Mouse (Mus musculus) neural tube, embryonic 14.5 days (tissue): ENCODE measurements at regions not wholly inside any gene's neighbourhood (a gene's known extent, or its start where the extent isn't known, plus 50 kb on each side); places are given as distances from the start of the nearest gene placed in this dataset.

ENCODE experiments used
- ATAC-seq: fragments of 200-750 bp; cut with Nextera tagmentation; 2 replicates; pipeline ENCODE4 v1.8.0; 2017; ENCODE audit warnings: low read depth, mild to moderate bottlenecking, moderate TSS enrichment, moderate library complexity
- H3K27ac ChIP-seq: fragments of 300-500 bp; sonication (generic); 2 replicates; pipeline ENCODE4 v1.5.1; 2014; ENCODE audit warnings: low read depth, mild to moderate bottlenecking, control low read depth, low read length, moderate library complexity, mixed read lengths
- H3K27me3 ChIP-seq: fragments of 300-500 bp; sonication (generic); 2 replicates; pipeline ENCODE4 v1.6.1; 2014; ENCODE audit warnings: low read length; ENCODE audit not compliant: control insufficient read depth, insufficient read depth
- H3K36me3 ChIP-seq: fragments of 300-500 bp; sonication (generic); 2 replicates; pipeline ENCODE4 v1.6.1; 2014; ENCODE audit warnings: low read length, mixed read lengths; ENCODE audit not compliant: control insufficient read depth, insufficient read depth
- H3K4me1 ChIP-seq: fragments of 300-500 bp; sonication (generic); 2 replicates; pipeline ENCODE4 v1.6.1; 2014; ENCODE audit warnings: low read length; ENCODE audit not compliant: control insufficient read depth, insufficient read depth
- H3K4me2 ChIP-seq: fragments of 300-500 bp; sonication (generic); 2 replicates; pipeline ENCODE4 v1.6.1; 2014; ENCODE audit warnings: mild to moderate bottlenecking, low read depth, low read length, control low read depth
- H3K4me3 ChIP-seq: fragments of 300-500 bp; sonication (generic); 2 replicates; pipeline ENCODE4 v1.5.1; 2014; ENCODE audit warnings: low read depth, low read length, control low read depth, mixed read lengths
- H3K9ac ChIP-seq: fragments of 300-500 bp; sonication (generic); replicated peaks from 2 replicates; pipeline ENCODE4 v1.6.1; 2014; ENCODE audit warnings: low read depth, mild to moderate bottlenecking, control low read depth, low read length, mixed read lengths
- H3K9me3 ChIP-seq: fragments of 300-500 bp; sonication (generic); 2 replicates; pipeline ENCODE4 v1.6.1; 2016; ENCODE audit warnings: low read length; ENCODE audit not compliant: control insufficient read depth
- WGBS: fragments of 180-500 bp; shearing (Covaris S2); extraction: QIAGEN DNeasy Blood & Tissue Kit; methylation state at CpG from one replicate; pipeline ENCODE4 v1.1.7; 2014; 5-methylcytosine and 5-hydroxymethylcytosine counted together

DNA sequence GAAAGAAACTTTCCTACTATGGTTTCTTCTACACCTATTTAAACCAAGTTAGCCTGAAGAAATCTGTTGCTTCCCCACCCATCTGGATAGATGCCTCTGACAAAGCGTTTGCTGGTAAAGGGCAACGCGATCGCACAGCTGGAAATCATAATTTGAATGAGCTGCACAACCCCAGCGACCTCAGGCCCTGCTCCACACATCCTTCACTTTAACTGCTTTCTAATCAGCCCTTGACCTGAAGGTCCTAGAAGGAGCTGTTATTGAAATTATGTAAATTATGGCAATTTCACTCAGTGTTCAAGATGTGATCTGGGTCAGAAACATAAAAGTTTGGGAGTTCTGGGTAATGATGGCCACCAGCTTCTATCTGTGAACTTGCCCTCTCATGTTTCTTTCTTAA is 201.5 kb upstream of the Mctp2 start:
- Histone ChIP-seq H3K4me1 (no peaks in the 10 kb centered on the region), H3K9ac (no peak overlapping the region), H3K4me2 (no peak overlapping the region), H3K36me3 (no peaks in the 10 kb centered on the region), H3K9me3 (no peaks in the 10 kb centered on the region), H3K27ac (no peak overlapping the region), H3K27me3 (no peaks in the 10 kb centered on the region), H3K4me3 (no peak overlapping the region)
- WGBS, result 35% methylated on average over 5 of the region's 5 CpGs
- no peak for ATAC-seq

DNA sequence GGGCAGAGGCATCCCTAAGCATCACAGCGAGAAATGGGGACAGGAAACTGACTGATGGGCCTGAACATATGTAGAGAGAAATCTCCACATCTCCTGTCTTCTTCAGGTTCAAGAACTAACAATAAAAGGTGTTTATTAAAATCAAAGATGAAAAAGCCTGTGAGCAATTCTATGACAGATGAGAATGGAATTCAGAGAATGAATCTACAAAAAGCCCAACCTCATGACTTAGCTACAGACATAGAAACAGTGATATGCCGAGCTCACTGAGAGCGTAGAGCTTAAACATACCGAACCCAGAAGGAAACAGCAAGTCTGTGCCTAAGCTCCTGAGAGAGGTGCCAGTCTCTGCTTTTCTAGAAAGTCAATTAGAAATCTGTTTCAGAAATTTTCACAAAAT is 203.7 kb upstream of the Mctp2 start:
- H3K27ac ChIP-seq, result no peak overlapping the region
- no peaks in the 10 kb centered on the region for H3K36me3 ChIP-seq
- H3K4me1 ChIP-seq, result no peaks in the 10 kb centered on the region
- ATAC-seq, result no peak
- no peak overlapping the region for H3K4me3 ChIP-seq
- 97% methylated on average over 4 of the region's 4 CpGs for WGBS
- H3K4me2 ChIP-seq, result no peak overlapping the region
- H3K9ac ChIP-seq, result no peak overlapping the region
- H3K9me3 ChIP-seq, result no peaks in the 10 kb centered on the region
- no peaks in the 10 kb centered on the region for H3K27me3 ChIP-seq

DNA sequence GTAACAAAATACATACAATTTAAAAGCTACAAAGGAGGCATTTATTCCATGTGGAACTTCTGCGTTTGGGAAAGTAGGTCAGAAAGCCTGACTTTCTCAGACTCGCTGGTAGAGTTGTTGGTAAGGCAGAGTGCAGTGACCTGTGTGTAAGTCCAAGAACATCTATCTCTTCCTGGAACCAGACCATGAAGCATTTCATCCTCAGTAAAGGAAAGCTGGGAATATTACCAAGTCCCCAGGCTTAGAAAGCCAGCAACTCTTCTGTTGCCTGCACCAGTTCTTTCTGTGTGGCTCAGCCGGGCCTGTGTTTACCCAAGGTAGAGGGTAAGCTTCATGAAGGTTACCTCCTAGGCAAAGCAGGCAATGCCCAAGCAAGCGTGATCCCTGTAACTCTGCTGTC is 207.0 kb upstream of the Mctp2 start:
- no peak for ATAC-seq
- Histone ChIP-seq H3K27ac (no peak overlapping the region), H3K4me1 (no peaks in the 10 kb centered on the region), H3K4me3 (no peak overlapping the region), H3K4me2 (no peak overlapping the region), H3K9me3 (no peaks in the 10 kb centered on the region), H3K27me3 (no peaks in the 10 kb centered on the region), H3K36me3 (no peaks in the 10 kb centered on the region), H3K9ac (no peak overlapping the region)
- 94% methylated on average over 4 of the region's 4 CpGs for WGBS

DNA sequence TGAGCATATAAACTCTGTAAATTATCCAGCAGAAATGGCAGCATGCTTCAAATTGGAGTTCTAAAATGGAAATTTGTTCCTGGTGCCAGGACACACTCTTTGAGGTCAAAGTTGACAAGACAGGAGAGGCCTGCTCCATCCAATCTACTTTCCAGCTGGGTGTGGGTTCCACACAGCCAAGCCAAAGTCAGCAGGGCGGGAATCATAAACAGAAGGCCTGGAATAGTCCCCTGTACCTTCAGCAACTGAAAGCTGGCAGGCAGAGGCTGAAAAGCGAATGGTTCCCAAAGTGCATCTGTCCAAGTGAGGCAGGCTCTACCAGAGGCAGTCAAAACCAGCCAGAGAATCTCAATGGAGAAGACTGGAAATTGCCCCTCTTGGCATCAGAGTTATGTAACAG is 208.4 kb upstream of the Mctp2 start:
- Histone ChIP-seq H3K4me2 (no peak overlapping the region), H3K9me3 (no peaks in the 10 kb centered on the region), H3K4me1 (no peaks in the 10 kb centered on the region), H3K9ac (no peak overlapping the region), H3K4me3 (no peak overlapping the region), H3K36me3 (no peaks in the 10 kb centered on the region), H3K27me3 (no peaks in the 10 kb centered on the region), H3K27ac (no peak overlapping the region)
- ATAC-seq, result no peak
- WGBS, result 86% methylated on average over 2 of the region's 2 CpGs

DNA sequence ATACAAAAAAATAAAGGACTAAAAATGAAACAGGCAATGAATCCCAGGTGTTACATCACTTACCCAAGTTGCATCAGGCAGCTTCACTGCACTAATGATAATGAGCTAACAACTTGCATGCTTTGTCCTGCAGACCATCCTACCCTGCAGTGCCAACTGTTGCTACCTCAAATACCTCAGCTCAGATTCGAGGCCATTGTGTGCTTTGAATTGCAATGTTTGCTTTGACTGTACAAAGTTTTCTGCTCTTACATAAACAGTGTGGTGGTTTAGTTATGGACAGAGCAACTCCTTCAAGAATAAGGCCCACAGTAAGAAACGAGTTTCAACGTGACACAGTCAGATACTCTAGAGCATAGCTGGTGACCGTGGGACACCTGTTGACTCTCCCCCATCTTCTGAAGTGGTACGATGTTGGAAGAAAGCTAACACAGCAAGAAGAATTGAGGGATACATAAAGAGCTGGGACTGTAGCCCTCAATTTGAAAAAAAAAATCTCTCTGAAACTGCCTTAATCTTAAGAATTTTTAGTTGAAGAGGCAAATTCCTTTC is 212.1 kb upstream of the Mctp2 start:
- no peak for ATAC-seq
- WGBS, result 61% methylated on average over 5 of the region's 5 CpGs

DNA sequence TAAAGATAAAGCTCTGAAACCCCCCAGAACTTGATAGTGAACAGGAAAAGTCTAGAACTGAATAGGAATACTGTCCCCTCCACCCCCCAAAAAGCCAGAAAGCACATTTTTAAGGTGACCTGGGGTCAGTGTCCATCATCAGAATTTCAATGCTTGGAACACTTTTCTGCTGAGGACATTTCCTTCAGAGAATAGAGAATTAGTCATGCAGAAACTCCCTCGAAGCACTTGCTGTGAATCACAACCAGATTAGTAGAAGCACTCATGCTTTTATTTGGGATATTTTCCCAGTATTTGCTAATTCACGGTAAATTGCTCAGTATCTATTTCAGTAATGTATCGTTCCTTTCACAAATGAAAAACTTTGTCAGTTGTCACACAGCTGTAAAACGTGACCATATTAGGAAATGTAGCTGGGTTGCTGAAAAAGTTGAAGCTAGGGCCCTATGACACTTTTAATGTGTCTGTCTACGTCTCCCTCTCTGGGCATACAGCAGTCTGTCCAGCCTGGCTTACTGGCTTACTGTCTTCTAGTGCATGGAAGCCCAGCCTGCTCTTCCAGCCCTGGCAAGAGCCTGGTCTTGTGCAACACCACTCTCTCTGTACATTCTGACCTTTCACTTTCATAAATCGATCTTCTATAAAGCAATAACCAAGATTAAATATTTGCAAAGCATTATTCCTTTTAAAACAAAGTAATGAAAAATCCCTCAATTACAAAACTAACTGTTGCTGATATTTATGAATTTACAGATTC is 213.1 kb upstream of the Mctp2 start:
- ATAC-seq, result no peak
- H3K9ac ChIP-seq, result no peak overlapping the region
- no peaks in the 10 kb centered on the region for H3K9me3 ChIP-seq
- H3K27ac ChIP-seq, result no peak overlapping the region
- no peaks in the 10 kb centered on the region for H3K36me3 ChIP-seq
- no peaks in the 10 kb centered on the region for H3K27me3 ChIP-seq
- 43% methylated on average over 6 of the region's 6 CpGs for WGBS
- H3K4me3 ChIP-seq, result no peak overlapping the region
- H3K4me2 ChIP-seq, result no peak overlapping the region
- H3K4me1 ChIP-seq, result no peaks in the 10 kb centered on the region

More for the DNA sequence above, 212.1 kb upstream of the Mctp2 start:
- H3K36me3 ChIP-seq, result no peaks in the 10 kb centered on the region
- no peak overlapping the region for H3K9ac ChIP-seq
- no peaks in the 10 kb centered on the region for H3K4me1 ChIP-seq
- H3K9me3 ChIP-seq, result no peaks in the 10 kb centered on the region
- H3K4me2 ChIP-seq, result no peak overlapping the region
- no peaks in the 10 kb centered on the region for H3K27me3 ChIP-seq
- H3K4me3 ChIP-seq, result no peak overlapping the region
- no peak overlapping the region for H3K27ac ChIP-seq

DNA sequence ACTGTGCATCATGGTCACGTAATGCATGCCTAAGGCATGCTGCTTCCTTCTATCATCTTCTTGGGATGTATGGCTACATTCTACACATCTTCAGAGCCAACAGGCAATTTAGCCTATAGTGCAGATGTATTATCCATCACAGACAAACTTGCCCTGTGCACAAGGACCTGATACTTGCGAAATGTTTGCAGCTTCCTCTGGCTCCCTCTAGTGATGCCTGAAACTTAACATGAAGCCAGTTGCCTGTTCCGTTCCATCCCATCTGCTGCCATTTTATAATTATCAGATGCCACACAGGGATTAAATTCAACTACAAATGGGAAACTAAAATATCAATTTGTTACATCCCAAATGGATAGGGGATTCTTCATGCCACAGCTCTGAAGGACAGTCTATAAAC is 222.5 kb upstream of the Mctp2 start:
- no peaks in the 10 kb centered on the region for H3K4me1 ChIP-seq
- 87% methylated on average over 3 of the region's 3 CpGs for WGBS
- ATAC-seq, result no peak
- no peaks in the 10 kb centered on the region for H3K27me3 ChIP-seq
- no peak overlapping the region for H3K4me2 ChIP-seq
- no peaks in the 10 kb centered on the region for H3K9me3 ChIP-seq
- no peak overlapping the region for H3K9ac ChIP-seq
- no peak overlapping the region for H3K4me3 ChIP-seq
- no peaks in the 10 kb centered on the region for H3K36me3 ChIP-seq
- no peak overlapping the region for H3K27ac ChIP-seq

DNA sequence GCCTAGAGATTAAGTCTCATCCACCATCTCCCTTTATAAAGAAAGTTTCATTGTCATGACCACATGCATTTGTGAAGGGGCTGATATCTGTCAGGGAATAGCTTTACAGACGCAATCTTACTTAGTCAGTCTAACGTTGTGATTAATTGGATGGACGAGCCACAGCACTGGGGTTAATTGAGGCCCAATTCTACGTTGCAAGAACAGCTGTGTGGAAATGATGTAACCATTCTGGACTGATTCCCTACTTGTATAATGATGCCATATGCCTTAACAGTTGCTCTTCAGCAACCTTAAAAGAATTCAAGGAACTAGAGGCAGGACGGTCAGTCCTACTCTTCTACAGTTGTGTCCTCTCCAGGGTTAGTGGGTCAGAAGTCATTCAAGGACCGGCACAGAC is 231.9 kb upstream of the Mctp2 start:
- H3K27ac ChIP-seq, result no peak overlapping the region
- H3K9ac ChIP-seq, result no peak overlapping the region
- no peaks in the 10 kb centered on the region for H3K27me3 ChIP-seq
- no peaks in the 10 kb centered on the region for H3K36me3 ChIP-seq
- H3K9me3 ChIP-seq, result no peaks in the 10 kb centered on the region
- no peak for ATAC-seq
- no peak overlapping the region for H3K4me3 ChIP-seq
- no peak overlapping the region for H3K4me2 ChIP-seq
- WGBS, result 73% methylated on average over 6 of the region's 6 CpGs
- peaks cover 6% of the 10 kb centered on the region; the same call in 1 of the 2 replicates for H3K4me1 ChIP-seq

DNA sequence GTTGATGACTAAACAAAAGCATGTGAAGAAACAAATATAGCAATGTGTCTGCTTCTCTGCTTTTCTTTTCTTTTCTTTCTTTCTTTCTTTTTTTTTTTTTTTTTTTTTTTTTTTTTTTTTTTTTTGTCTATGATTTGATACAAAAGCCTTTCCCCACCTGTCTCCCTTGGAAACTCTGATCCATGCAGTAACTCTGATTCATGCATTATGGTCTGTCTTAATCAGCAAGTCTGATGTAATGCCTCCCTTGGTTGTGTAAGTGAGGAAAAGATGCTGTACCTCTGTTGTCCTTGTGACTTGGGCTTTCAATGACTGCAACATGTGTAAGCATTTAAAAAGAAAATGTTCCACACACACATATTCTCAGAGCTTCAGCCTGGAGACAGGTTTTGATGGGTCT is 233.5 kb upstream of the Mctp2 start:
- Histone ChIP-seq H3K27ac (no peak overlapping the region), H3K4me1 (peaks cover 11% of the 10 kb centered on the region; the same call in 1 of the 2 replicates), H3K27me3 (no peaks in the 10 kb centered on the region), H3K9me3 (no peaks in the 10 kb centered on the region), H3K9ac (no peak overlapping the region), H3K36me3 (no peaks in the 10 kb centered on the region), H3K4me3 (no peak overlapping the region), H3K4me2 (no peak overlapping the region)
- ATAC-seq, result no peak
